Mouse (Mus musculus) kidney, embryonic 14.5 days (tissue): ENCODE data around the gene Rxfp4. TPM values are rescaled to one million over a fixed set of nuclear protein-coding genes. Genes with fewer than 3 reads are reported as not detected.

Experiments used
- ATAC-seq: fragments of 200-750 bp; cut with Nextera tagmentation; 2 replicates; pipeline ENCODE4 v1.8.0; 2017; ENCODE audit warnings: moderate number of reproducible peaks, mild to moderate bottlenecking, moderate TSS enrichment, moderate library complexity; ENCODE audit not compliant: low FRiP score, low TSS enrichment
- H3K27ac ChIP-seq: fragments of 300-500 bp; sonication (generic); 2 replicates; pipeline ENCODE4 v1.5.1; 2014; ENCODE audit warnings: low read depth, mild to moderate bottlenecking, low read length, moderate library complexity, mixed read lengths
- H3K27me3 ChIP-seq: fragments of 300-500 bp; sonication (generic); 2 replicates; pipeline ENCODE4 v1.6.1; 2014; ENCODE audit warnings: mild to moderate bottlenecking, low read length; ENCODE audit not compliant: control insufficient read depth, insufficient read depth
- H3K36me3 ChIP-seq: fragments of 300-500 bp; sonication (generic); 2 replicates; pipeline ENCODE4 v1.6.1; 2014; ENCODE audit warnings: low read length, mixed read lengths; ENCODE audit not compliant: control insufficient read depth, insufficient read depth
- H3K4me1 ChIP-seq: fragments of 300-500 bp; sonication (generic); 2 replicates; pipeline ENCODE4 v1.6.1; 2014; ENCODE audit warnings: low read length, mixed read lengths; ENCODE audit not compliant: control insufficient read depth, insufficient read depth
- H3K4me2 ChIP-seq: fragments of 300-500 bp; sonication (generic); replicated peaks from 2 replicates; pipeline ENCODE4 v1.6.1; 2014; ENCODE audit warnings: low read depth, mild to moderate bottlenecking, low read length
- H3K4me3 ChIP-seq: fragments of 300-500 bp; sonication (generic); 2 replicates; pipeline ENCODE4 v1.5.1; 2014; ENCODE audit warnings: mild to moderate bottlenecking, low read length
- H3K9ac ChIP-seq: fragments of 300-500 bp; sonication (generic); 2 replicates; pipeline ENCODE4 v1.6.1; 2014; ENCODE audit warnings: low read depth, mild to moderate bottlenecking, low read length, moderate library complexity
- H3K9me3 ChIP-seq: fragments of 300-500 bp; sonication (generic); 2 replicates; pipeline ENCODE4 v1.6.1; 2016; ENCODE audit warnings: low read length; ENCODE audit not compliant: control insufficient read depth
- WGBS: fragments of 180-500 bp; shearing (Covaris S2); extraction: QIAGEN DNeasy Blood & Tissue Kit; methylation state at CpG from one replicate; pipeline ENCODE4 v1.1.7; 2014; 5-methylcytosine and 5-hydroxymethylcytosine counted together
- polyA plus RNA-seq: library from polyadenylated mRNA; unstranded; fragments of >200 nt; fragmentation: Nextera tagmentation; extraction: Ambion mirVana; gene quantifications from 2 replicates; pipeline ENCODE4 v1.2.1, GENCODE M21; 2014

The Rxfp4 gene
- polyA plus RNA-seq: not detected in 2 replicates

DNA sequence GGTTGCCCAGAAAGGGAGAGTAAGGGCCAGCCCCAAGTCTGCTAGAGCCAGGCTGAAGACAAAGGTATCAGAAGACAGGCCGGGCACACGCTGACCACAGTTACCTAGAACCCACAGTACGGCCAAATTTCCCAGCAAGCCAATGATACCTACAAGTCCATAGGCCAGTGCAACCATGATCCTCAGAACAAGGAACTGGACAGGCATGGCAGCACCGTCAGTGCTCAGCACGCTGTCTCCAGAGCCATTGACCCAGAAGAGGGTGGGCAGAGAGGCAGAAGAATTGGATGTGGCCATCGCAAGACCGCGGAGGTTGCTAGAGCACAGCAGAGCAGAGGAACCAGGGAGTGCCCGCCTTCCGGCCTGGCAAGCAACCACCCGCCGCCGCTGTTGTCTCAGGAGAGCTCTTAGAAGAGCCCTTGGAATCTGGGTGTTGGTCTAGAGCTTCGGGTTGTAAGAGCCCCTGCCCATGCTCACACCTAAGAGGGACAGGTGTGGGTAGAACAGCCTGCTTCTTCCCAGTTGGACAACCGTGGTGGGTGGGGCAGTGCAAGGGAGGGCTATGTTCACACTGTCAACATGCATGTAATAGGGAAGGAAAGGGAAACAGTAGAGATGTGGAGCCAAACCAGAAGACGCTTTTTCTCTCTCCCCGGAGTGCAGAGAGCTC is at the start of gene Rxfp4:
Rxfp4 (minus strand) TSS at position 297 of the 670 bp plus-strand sequence.
- H3K4me2 ChIP-seq: no peak within 1 kb of the TSS

DNA sequence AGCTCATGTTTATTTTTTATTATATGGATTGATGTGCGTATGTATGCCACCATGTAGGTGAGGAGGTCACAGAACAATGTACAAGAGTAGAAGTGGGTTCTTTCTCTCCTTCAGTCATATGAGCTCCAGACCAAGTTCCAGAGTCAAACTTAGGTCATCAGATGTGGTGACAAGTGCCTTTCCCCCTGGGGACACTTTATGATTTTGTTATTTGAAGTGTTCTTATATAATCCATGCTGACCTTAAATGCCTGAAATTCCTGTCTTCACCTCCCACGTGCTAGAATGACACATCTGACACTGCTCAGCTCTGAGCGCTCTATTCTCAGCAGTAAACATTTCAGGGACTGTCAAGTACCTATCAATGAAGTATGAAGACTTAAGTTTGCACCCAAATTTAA is 48.3 kb upstream of the Rxfp4 start:
- Histone ChIP-seq H3K4me2 (no peak overlapping the region), H3K27ac (no peak overlapping the region), H3K4me3 (no peak overlapping the region), H3K4me1 (no peaks in the 10 kb centered on the region), H3K36me3 (peaks cover 96% of the 10 kb centered on the region), H3K9me3 (no peaks in the 10 kb centered on the region), H3K27me3 (no peaks in the 10 kb centered on the region), H3K9ac (no peak overlapping the region)
- ATAC-seq: no peak
- 70% methylated on average over 3 of the region's 3 CpGs for WGBS

More for the DNA sequence above, at the start of gene Rxfp4:
- WGBS: 87% methylated on average over 17 of the region's 17 CpGs
- Histone ChIP-seq H3K4me3 (no peak within 1 kb of the TSS), H3K4me1 (no peaks in the 10 kb centered on the region), H3K27ac (no peak within 1 kb of the TSS), H3K27me3 (no peaks in the 10 kb centered on the region), H3K9ac (no peak within 1 kb of the TSS), H3K36me3 (peaks cover 6% of the 10 kb centered on the region), H3K9me3 (no peaks in the 10 kb centered on the region)
- ATAC-seq: no peak

- H3K9ac ChIP-seq: no peak overlapping the region
- ATAC-seq: no peak
- no peak overlapping the region for H3K4me3 ChIP-seq
- WGBS: 95% methylated on average over 3 of the region's 3 CpGs
- H3K27me3 ChIP-seq: no peaks in the 10 kb centered on the region
- no peaks in the 10 kb centered on the region for H3K9me3 ChIP-seq
- H3K27ac ChIP-seq: no peak overlapping the region
- H3K4me2 ChIP-seq: no peak overlapping the region
- no peaks in the 10 kb centered on the region for H3K4me1 ChIP-seq
- H3K36me3 ChIP-seq: peaks cover 96% of the 10 kb centered on the region
These were observed 47.3 kb upstream of the Rxfp4 start for GRCm38 (mm10) chr3:88700247-88700646.

DNA sequence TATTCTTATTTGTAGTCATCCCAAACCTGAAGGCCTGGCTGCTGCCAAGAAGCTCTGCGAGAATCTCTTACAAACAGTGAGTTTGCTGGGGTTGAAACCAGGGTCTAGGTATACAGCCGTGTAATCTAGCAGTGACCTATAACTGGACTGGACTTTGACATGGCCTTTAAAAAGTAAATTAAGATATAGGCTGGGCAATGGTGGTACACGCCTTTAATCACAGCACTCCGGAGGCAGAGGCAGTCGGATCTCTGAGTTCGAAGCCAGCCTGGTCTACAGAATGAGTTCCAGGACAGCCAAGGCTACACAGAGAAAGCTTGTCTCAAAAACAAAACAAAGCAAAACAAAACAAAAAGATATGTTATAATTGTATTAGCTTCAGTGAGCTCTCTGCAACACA is 45.9 kb upstream of the Rxfp4 start:
- Histone ChIP-seq H3K9ac (no peak overlapping the region), H3K36me3 (peaks cover 95% of the 10 kb centered on the region), H3K4me1 (no peaks in the 10 kb centered on the region), H3K4me3 (no peak overlapping the region), H3K27ac (no peak overlapping the region), H3K27me3 (no peaks in the 10 kb centered on the region), H3K4me2 (no peak overlapping the region), H3K9me3 (no peaks in the 10 kb centered on the region)
- no peak for ATAC-seq
- WGBS: 95% methylated on average over 6 of the region's 6 CpGs

DNA sequence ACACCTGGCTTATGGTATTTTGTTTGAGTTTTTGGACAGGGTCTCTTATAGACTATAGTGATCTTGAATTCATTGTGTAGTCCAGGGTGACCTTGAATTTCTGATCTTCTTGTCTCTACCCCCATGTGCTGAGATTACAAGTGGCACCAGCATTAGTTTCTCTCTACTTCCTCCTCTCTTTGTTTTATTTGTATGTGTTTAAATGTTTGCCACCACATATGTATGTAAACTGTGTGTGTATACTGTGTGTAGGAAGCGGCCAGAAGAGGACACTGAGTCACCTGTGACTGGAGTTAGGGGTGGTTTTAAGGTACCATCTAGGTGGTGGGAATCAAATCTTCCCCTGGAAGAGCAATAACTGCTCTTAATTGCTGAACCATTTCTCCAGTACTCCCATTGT is 45.1 kb upstream of the Rxfp4 start:
- no peak overlapping the region for H3K4me2 ChIP-seq
- H3K4me1 ChIP-seq: no peaks in the 10 kb centered on the region
- peaks cover 95% of the 10 kb centered on the region for H3K36me3 ChIP-seq
- no peaks in the 10 kb centered on the region for H3K27me3 ChIP-seq
- H3K27ac ChIP-seq: no peak overlapping the region
- ATAC-seq: no peak
- no peak overlapping the region for H3K9ac ChIP-seq
- no peak overlapping the region for H3K4me3 ChIP-seq
- no peaks in the 10 kb centered on the region for H3K9me3 ChIP-seq
- 96% methylated on average over 1 of the region's 1 CpGs for WGBS

- Histone ChIP-seq H3K9me3 (no peaks in the 10 kb centered on the region), H3K27ac (no peak overlapping the region), H3K4me3 (no peak overlapping the region), H3K9ac (no peak overlapping the region), H3K36me3 (peaks cover 95% of the 10 kb centered on the region), H3K27me3 (no peaks in the 10 kb centered on the region), H3K4me2 (no peak overlapping the region), H3K4me1 (no peaks in the 10 kb centered on the region)
- ATAC-seq: no peak
These were observed 42.6 kb upstream of the Rxfp4 start for GRCm38 (mm10) chr3:88695545-88695944.

DNA sequence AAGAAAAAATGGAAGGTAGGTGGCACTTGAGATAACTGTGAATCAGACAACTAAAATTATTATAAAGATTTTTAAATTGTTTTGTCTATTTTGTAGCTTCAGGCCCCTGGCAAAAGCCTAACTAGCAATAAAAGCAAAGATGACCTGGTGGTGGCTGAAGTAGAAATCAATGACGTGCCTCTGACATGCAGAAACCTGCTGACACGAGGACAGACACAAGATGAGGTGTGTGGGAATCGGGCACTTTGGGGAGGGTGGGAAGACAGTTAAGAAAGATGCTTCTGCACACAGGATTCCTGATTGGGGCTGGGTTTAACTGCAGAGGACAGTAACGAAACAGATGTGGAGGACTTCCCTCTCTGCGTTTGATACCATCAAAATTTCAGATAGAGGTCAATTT is 36.1 kb upstream of the Rxfp4 start:
- 89% methylated on average over 5 of the region's 5 CpGs for WGBS
- H3K4me1 ChIP-seq: peaks cover 7% of the 10 kb centered on the region; the same call in 1 of the 2 replicates

DNA sequence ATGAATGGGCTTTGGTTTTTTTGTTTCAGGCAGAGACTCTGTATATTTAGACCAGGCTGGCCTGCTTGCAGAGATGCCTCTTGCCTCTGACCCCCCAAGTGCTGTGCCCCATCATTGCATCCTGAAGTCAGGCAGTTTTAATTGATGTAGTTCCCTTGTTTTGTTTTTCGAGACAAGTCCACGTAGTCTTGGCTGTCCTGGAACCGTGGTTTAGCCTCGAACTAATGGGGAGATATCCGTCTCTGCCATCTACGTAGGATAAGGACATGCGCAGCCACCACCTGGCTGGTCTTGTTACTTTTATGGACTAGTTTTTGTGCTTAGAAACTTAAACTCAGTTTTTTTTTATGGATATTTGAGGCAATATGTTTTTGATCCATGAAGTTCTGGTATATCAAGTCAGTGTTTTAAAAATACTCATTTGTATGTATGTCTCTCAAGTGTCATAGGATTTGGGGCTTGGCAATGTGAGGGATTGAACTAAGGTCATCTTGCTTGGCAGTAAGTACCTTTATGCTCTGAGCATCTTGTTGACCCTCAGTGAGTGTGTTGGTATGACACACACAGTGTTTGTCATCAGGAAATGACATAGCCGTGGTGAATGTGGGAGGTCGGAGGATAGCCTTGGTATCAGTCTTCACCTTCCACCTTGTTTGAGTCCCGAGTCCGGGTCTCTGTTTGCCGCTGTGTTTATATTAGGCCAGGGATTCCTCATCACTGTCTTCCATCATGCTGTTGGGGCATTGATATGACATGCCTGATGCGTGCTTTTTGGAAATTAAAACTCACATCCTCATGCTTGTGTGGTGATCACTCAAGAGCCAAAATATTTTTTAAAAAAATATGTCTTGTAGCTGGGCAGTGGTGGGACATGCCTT is 34.0 kb upstream of the Rxfp4 start:
- no peaks in the 10 kb centered on the region for H3K9me3 ChIP-seq
- H3K4me2 ChIP-seq: peak overlapping the region; percentile 94
- H3K9ac ChIP-seq: peak overlapping the region; percentile 99
- H3K27me3 ChIP-seq: no peaks in the 10 kb centered on the region
- peaks cover 42% of the 10 kb centered on the region for H3K36me3 ChIP-seq
- ATAC-seq: no peak
- WGBS: 31% methylated on average over 13 of the region's 13 CpGs
- H3K4me1 ChIP-seq: peaks cover 7% of the 10 kb centered on the region; the same call in 1 of the 2 replicates
- no peak overlapping the region for H3K27ac ChIP-seq
- peak overlapping the region; percentile 99 for H3K4me3 ChIP-seq

More for the DNA sequence above, 36.1 kb upstream of the Rxfp4 start:
- Histone ChIP-seq H3K9me3 (no peaks in the 10 kb centered on the region), H3K27me3 (no peaks in the 10 kb centered on the region), H3K4me2 (no peak overlapping the region), H3K4me3 (no peak overlapping the region), H3K36me3 (peaks cover 61% of the 10 kb centered on the region), H3K9ac (no peak overlapping the region), H3K27ac (no peak overlapping the region)
- no peak for ATAC-seq

DNA sequence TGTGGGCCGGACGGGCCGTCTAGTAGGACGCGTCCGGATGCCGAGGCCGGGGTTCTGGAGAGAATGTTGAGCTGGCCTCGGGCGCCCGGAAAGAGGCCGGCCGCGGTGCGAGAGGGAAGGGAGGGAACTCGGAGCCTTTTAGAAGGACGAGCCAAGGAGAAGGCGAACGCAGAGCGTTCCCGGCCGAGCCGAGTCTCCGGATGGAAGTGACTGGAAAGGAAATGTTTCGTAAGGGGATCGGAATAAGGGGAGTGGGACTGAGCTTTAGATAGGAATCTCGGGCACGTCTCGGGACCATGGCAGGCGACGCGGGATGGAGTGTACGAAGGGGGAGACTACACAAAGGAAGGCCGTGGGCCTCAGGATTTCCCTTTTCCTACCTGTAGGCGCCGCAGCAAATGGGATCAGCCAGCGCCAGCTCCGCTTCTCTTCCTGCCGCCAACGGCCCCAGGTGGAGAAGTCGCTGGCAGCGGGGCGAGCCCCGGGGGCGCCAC is 33.1 kb upstream of the Rxfp4 start:
- Histone ChIP-seq H3K9ac (peak overlapping the region; percentile 99), H3K9me3 (no peaks in the 10 kb centered on the region), H3K4me3 (peak overlapping the region; percentile 99), H3K36me3 (peaks cover 34% of the 10 kb centered on the region), H3K27ac (peak overlapping the region; percentile 98), H3K27me3 (no peaks in the 10 kb centered on the region), H3K4me1 (peaks cover 7% of the 10 kb centered on the region; the same call in 1 of the 2 replicates), H3K4me2 (peak overlapping the region; percentile 94)
- under 1% methylated on average over 43 of the region's 45 CpGs for WGBS
- ATAC-seq: peak; percentile 67
